In genomic region chr1:76373931-76374330, GRCm38 (mm10) we compare ENCODE assay signal across 11 mouse cellular contexts.
A peak's percentile ranks its signal among the peaks of the same experiment; 100 is the strongest.
DNase-seq lines count a peak whose midpoint lies in the region; ATAC-seq lines count a peak whose summit lies in the region.
"Had no signal": no experiment of that assay in that cellular context is flagged by ENCODE, and none has a peak within 500 bp of the region (broad histone marks: within the 10 kb centered on the region; RNA-seq: fewer than 3 reads in every experiment).

No protein-coding gene starts in this region.

- no peak for ATAC-seq in megakaryocyte-erythroid progenitor cell, adult 5-6 weeks (replicated peaks; ENCODE audit: low FRiP score, low TSS enrichment, poor library complexity, severe bottlenecking)
- ATAC-seq: intestine, embryonic 15.5 days had no signal

- peak; percentile 1 to 3 for DNase-seq in cerebellum, adult 18-20 months
- no peak for DNase-seq in cerebellum, postnatal 4 days (ENCODE audit: low spot score in 2 of 2)
- DNase-seq in urinary bladder, postnatal 14 days (ENCODE audit: low spot score), result peak; percentile 51
- no peak for DNase-seq in urinary bladder, adult 2 months (ENCODE audit: low spot score)
- peak; percentile 74 for DNase-seq in kidney, postnatal 10 days
- no peak for DNase-seq in layer of hippocampus, adult 9-11 months
- no peak for DNase-seq in left cerebral cortex, adult 9 months (ENCODE audit: low spot score in 2 of 2)
- DNase-seq: spleen, adult 18-20 months; thymus, postnatal 36 days had no signal

Comparison
In these comparisons a context has a peak if more than half of its experiments do, and no peak if none do; other contexts are left out.
1. DNase-seq: peak in cerebellum, adult 18-20 months (2 of 2), urinary bladder, postnatal 14 days (single experiment) and kidney, postnatal 10 days (single experiment); none in cerebellum, postnatal 4 days (0 of 2), urinary bladder, adult 2 months (single experiment), layer of hippocampus, adult 9-11 months (single experiment) and left cerebral cortex, adult 9 months (0 of 2).